Mouse (Mus musculus) erythroblast, embryonic 14.5 days (primary cell): ENCODE measurements around the gene Cisd3.

ENCODE experiments used
- GATA1 ChIP-seq: IDR thresholded peaks from 2 replicates; pipeline ENCODE4 v1.6.1; 2012; ENCODE audit warnings: low read length, inconsistent platforms, mixed read lengths
- TAL1 ChIP-seq: IDR thresholded peaks from 3 replicates; pipeline ENCODE4 v1.6.1; 2012; ENCODE audit warnings: low read length, inconsistent platforms, mixed read lengths

DNA sequence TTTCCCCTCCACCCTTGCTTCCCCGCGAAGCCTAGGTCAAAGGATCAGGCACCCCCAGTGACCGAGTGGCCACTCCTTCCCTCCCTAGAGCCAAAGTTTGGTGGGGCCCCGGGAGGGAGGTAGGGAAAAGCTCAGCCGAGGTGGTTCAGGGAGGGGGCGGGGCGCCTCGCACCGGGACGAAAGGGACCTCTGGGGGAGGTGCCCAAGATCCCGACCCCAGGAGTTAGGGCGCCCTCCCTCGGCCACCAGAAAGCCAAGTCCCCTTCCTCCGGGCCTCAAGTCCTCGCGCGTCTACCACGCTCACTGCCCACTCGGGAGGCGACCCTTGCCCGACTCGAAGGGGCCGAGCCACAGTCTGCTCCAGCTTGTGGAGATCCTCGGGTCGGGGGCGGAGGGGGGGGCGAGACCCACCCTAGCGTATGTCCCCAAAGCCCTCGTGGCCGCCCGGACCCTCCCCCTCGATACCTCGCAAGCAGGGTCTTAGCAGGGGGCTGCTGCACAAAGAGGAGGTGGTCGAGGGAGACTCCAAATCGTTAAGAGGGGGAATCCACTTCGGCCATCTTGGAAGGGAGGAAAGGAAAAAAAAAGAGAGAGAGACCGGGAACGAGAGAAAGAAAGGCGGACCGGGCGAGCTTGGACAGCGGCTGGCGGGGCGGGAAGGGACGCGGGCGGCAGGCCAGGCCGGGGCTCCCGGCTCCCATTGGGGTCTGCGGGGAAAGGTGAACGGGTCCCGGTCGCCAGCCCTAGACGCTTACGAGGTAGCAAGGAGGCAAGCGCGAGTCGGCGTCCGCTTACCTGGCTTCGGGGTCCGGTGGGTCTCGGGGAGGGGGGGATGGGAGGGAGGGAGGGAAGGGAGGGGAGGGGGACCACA, 13.3 kb downstream of the Cisd3 start:
- TF ChIP-seq TAL1 (no peak), GATA1 (no peak)
